Mouse (Mus musculus): ENCODE results near the gene Sirt3.

Gene Sirt3

GRCm38 (mm10) chr7:140848591-140848990 is 33.5 kb downstream of the Sirt3 start:
- DNase-seq (ENCODE audit: low spot score in 2 of 2): no peak

GRCm38 (mm10) chr7:140847755-140848580 is 34.1 kb downstream of the Sirt3 start, which contains the start of gene Odf3:
Gene Odf3, plus strand, starts transcription at chr7:140847805.
- DNase-seq (ENCODE audit: low spot score in 2 of 2): no peak

GRCm38 (mm10) chr7:140846676-140847075 is 35.4 kb downstream of the Sirt3 start:
- DNase-seq (ENCODE audit: low spot score in 2 of 2): no peak

DNA sequence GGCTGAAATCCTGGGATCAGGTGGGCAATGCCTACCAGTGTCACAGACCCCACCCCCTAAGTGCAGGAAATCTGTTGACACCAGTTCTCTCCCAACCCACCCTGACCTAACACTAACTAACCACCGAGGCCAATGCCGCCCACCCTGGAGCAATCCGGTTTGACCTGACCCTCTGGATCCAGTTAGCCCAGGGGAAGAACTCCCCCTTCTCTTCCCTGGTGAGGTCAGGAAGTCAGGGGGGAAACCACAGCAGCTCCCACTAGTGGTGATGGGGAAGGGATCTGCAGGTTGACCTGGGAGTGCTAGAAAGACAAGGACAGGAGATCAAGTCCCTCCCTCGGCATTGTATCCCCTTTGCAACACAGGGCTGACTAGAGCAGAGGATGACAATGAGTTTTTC is 36.4 kb downstream of the Sirt3 start:
- DNase-seq (ENCODE audit: low spot score in 2 of 2): no peak

DNA sequence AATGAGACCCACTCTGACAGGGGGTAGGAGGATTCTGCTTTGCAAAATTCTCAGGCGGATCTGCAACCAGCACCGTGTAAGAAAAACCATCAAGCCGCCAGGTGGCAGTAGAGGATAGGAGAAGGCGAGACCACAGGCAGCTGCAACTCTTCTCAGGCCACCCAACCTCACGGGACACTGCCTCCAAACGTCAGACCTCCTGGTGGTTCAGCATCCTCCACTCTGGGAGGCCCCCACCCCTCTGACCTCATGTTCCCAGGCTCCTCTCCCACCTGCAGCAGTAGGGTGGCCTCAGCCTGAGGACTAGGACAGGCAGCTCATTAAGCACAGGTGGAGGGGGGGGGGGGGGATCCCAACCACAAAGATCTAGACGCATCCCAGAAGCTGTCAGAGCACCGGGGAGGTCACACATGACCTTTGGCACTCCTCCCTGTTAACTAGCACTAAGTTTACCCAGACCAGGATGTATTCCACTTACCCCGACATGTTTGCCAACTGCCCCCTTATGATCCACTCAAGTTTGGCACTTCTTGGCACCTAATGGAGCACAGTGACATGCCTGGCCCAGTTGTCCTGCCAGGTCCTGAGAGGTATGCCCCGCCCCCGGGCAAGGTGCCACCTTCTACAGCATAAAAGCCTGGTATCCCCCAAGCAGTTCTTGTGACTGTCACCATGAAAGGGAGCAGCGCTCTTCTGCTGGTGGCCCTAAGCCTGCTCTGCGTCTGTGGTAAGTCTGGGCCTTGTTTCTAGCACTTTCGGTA is 37.0 kb downstream of the Sirt3 start, which contains the start of gene Scgb1c1:
Scgb1c1 (plus strand) TSS at position 643 of the 761 bp plus-strand sequence.
- peak; percentile 75 to 88 for DNase-seq (ENCODE audit: low spot score in 2 of 2)

DNA sequence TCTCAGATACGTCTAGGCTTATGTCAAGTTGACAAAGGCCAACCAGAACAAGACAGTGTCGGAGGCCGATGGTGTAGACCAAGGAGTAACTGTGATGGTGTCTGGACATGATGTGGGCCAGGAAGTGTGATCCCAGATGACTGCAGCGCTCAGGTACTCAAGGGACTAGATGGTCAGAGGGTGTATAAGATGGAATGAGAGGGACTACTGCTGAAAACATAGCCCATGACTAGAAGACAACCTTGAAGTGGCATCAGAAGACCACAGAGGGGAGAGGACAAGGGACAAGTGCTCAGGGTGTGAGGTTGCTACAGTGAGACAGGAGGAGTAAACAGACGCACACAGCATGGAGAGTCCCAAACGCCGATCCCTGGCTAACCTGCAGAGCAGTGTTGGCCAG is 38.3 kb downstream of the Sirt3 start:
- DNase-seq (ENCODE audit: low spot score in 2 of 2): no peak

- no peak for DNase-seq (ENCODE audit: low spot score in 2 of 2)
Observed at GRCm38 (mm10) chr7:140840750-140841735, 41.1 kb downstream of the Sirt3 start.

DNA sequence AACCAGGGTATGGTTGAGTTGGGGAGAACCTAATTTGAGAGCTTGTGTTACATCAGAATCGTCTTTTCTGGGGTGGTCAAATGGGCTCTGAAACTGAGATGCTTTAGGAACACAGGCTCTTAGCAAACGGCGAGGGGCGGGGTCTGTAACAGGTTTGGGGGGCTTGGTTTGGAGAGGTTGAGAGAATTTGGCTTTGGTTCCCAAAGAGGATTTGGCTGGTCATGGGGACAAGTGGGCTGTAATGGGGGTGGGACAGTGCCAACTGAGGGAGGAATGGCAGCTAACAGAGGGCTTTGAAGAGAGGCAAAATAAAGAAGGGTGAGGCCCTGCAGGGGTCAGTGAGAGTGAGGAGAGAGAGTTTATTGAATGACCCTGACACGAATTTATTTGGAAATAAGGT is 42.6 kb downstream of the Sirt3 start:
- no peak for DNase-seq (ENCODE audit: low spot score in 2 of 2)

DNA sequence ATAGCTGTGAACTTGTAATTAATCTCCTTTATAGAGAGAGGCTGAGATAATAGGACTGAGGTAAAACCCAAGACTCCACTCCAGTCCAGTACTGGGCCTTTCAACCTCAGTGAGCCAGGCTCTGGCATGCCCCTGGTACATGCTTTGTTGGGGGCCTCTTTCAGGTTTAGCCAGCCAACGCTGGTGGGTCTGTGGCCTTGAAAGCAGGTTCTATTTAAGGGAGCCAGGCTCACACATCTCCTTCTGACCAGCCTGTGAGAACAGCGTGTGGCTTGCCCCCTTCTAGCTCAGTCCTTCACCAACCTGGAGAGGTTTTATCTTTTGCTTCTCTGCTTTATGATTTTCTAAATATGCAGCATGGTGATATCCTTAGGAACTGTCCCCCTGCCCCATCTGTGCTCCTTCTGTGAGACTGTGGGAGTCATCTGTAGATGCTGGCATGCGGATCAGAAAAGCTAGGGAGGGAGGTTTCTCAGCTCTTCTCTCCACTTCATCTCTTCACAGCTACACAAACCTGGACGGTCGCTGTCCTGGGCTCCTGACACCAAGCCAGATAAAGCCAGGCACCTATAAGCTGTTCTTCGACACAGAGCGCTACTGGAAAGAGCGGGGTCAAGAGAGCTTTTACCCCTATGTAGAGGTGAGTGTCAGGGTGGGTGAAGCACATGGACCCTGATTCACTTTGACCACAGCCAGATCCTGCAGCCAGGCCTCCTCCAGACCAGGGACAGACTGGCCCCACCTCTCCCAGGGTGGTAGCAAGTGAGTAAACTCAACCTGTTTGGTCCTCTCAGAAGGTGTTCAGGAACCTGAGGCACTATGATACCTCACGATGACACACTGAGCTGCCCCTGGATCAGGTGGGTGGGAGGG is 45.6 kb downstream of the Sirt3 start:
- no peak for DNase-seq (ENCODE audit: low spot score in 2 of 2)

DNA sequence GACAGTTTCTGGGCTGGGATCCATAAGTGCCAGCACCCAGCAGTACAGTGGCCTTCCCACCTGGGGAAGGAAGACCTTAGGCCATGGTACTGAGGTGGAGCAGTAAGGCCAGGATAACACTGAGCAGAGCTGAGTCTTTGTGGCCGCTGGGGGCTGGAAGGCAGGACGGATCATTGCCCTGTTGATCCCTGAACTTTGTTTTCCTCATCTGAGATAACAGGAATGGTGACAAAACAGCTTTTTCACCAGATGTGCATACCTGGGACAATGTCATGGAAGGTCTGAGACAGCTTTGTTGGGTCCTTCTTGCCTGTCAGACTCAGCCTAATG is 46.4 kb downstream of the Sirt3 start:
- no peak for DNase-seq (ENCODE audit: low spot score in 2 of 2)

DNA sequence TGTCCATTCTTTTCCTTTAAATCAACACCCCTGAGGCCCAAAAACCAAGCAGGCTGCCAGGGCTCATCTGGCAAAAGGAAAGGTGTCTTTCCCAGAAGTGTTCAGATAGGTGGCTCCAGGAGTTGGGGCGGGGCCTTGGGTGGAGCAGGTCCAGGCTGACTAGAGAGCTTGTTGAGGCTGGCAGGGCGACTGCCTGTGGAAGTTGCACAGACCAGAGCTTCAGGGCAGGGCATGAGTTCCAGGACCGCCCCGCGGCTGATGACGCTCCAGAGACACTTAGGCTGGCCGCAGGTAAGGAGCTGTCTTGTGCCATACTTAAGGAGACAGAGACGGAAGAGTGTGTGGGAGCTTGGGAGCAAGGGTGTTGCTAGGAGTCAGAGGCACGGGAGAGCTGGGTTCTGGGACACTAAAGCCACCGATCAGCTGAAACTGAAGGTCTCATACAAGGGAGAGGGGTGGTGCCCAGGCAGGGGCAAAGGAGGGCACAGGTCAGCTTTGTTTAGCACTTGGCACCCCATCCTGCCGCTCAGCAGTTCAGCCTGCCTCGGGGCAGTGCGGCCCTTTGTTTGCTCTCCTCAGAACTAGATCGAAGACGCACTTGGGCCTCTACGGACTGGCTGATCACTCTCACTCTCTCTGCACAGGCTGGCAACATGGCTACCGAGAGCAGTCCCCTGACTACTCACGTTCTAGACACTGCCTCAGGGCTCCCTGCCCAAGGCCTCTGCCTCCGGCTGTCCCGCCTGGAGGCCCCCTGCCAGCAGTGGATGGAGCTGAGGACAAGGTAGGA is 46.9 kb downstream of the Sirt3 start, which contains the start of gene Urah:
Urah (plus strand) TSS at position 51 of the 790 bp plus-strand sequence.
- DNase-seq (ENCODE audit: low spot score in 2 of 2): peak; percentile 68 to 73

DNA sequence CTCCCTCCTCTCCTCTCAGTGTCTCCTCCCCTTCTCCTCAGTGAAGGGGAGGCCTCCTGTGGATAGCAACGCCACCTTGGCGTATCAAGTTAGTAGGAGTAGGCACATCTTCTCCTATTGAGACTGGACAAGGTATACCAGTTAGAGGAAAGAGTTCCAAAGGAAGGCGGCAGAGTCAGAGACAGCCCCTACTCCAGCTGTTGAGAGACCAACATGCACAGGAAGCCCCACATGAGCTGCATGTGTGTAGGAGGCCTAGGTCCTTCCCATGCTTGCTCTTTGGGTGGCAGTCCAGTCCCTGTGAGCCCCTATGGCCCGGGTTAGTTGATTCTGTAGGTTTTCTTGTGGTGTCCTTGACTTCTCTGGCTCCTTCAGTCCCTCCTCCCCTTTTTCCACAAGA is 48.8 kb downstream of the Sirt3 start:
- DNase-seq (ENCODE audit: low spot score in 2 of 2): no peak

DNA sequence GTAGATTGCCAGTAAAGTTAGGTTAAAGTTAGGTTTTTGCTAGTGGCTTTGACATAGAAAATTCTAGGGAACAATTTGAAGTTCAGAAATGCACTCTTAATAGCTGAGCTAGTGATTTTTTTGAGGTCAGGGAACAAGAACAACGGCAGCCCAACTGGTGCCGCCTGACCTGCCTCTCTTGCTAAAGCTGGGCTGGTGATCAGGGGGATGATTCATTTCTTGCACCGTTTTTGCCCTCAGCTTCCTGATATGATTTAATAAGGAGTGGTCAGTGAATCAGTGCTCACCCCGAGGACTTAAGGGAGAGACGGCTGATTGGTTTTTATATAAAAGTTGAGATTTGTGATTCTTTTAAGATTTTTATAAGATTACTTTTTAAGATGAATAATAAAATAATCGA is 50.7 kb downstream of the Sirt3 start:
- DNase-seq (ENCODE audit: low spot score in 2 of 2): peak in 1 of 2 experiments; percentile 42

DNA sequence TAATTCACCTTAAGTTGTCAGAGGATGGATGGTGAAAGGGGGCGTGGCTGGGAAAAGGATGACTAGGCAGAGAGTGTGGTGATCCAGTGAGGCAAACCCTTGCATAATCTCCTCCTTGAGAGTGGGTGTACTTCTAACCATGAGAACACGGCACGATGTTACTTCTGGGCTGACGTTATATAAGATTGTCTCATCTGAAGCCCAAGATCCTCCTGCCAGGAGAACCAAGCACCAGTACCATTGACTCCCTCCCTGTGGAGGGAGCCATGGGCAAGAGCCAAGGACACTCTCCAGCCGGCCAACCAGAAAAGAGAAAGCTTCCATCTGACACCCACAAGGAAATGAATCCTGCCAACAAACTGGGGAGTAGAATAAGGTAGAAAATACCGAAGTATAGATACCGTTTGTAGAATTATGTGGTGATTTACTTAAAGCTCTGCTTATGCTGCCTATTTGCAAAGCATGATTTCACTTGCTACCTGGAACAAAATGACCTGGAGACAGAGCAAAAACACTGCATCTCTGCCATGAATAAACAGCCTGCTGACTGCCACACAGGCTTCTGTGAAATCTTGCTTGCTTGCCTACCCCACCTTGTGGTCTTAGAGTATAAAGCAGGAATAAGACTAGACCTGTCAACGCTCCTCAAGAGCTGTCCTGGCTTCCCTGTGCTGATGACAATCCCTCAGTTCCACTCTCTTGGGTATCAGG is 53.8 kb downstream of the Sirt3 start:
- DNase-seq (ENCODE audit: low spot score in 2 of 2): no peak

DNA sequence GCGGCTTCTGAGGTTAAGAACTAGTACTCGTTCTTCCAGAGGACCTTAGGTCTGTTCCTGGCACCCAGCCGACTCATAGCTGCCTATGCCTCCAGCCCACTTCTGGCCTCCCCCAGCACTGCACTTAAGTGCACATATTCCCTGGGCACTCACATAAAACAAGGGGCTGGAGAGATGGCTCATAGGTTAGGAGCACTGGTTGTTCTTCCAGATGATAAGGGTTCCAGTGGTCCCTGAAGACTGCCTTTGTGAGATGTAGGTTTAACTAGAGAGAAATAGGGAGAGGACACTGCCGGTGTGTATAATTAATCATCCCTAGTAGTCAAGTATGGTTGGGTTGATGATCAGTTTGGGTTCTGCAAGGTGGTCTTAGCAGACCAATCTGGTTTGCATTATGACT is 59.4 kb downstream of the Sirt3 start:
- DNase-seq (ENCODE audit: low spot score in 2 of 2): no peak

GRCm38 (mm10) chr7:140821653-140822329 is 60.3 kb downstream of the Sirt3 start, which contains the start of gene Zfp941:
Gene Zfp941, minus strand, starts transcription at chr7:140822178.
- DNase-seq (ENCODE audit: low spot score in 2 of 2): no peak

GRCm38 (mm10) chr7:140821305-140821652 is 60.8 kb downstream of the Sirt3 start:
- no peak for DNase-seq (ENCODE audit: low spot score in 2 of 2)

DNA sequence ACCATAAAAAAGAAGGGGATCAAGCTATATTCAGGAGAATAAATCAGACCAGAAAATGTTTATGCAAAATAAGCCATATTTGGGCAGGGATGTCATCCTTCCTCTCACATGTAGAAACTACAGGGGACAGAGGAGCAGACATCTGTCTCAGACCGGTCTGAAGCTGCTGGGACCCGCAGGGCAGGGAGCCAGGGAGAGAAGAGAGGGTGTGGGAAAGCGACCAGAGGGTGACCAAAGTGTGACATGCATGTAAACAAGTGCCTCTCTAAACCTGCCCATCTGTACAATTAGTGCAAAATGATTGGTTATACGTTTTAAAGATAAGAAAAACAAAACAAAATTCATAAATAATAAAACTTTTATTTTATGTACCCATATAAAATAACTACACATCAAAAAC is 61.9 kb downstream of the Sirt3 start:
- no peak for DNase-seq (ENCODE audit: low spot score in 2 of 2)
